Mouse (Mus musculus) bone marrow, adult 2 months (tissue): ENCODE data around the gene Glb1. TPM values are rescaled to one million over a fixed set of nuclear protein-coding genes. Genes with fewer than 3 reads are reported as not detected.

ENCODE experiments used
- H3K27ac ChIP-seq: fragments of 200-500 bp; 2 replicates; pipeline ENCODE4 v1.5.1; 2012; ENCODE audit warnings: low read depth, mild to moderate bottlenecking, control low read depth, inconsistent platforms, low read length; ENCODE audit not compliant: control insufficient read depth, poor library complexity, insufficient read depth
- H3K4me1 ChIP-seq: fragments of 200-500 bp; 2 replicates; pipeline ENCODE4 v1.6.1; 2011; ENCODE audit warnings: low read length; ENCODE audit not compliant: control insufficient read depth, insufficient read depth
- H3K4me3 ChIP-seq: fragments of 200-500 bp; replicated peaks from 2 replicates; pipeline ENCODE3; 2011; ENCODE audit warnings: mild to moderate bottlenecking, low read depth, low read length, control low read depth; ENCODE audit not compliant: control insufficient read depth
- CTCF ChIP-seq: fragments of 200-500 bp; IDR thresholded peaks from 2 replicates; pipeline ENCODE4 v1.5.1; 2011; ENCODE audit warnings: low read length, control low read depth; ENCODE audit not compliant: control insufficient read depth, insufficient read depth
- POLR2A ChIP-seq: fragments of 200-500 bp; IDR thresholded peaks from 2 replicates; pipeline ENCODE4 v1.6.1; 2011; ENCODE audit warnings: low read depth, mild to moderate bottlenecking, control low read depth, low read length, borderline replicate concordance; ENCODE audit not compliant: control insufficient read depth
- WGBS: fragments of 180-500 bp; shearing (Covaris S2); methylation state at CpG from one replicate; pipeline ENCODE4 v1.1.7; 2018; 5-methylcytosine and 5-hydroxymethylcytosine counted together
- polyA plus RNA-seq: library from polyadenylated mRNA; stranded (reverse); fragments of >200 nt; gene quantifications from 2 replicates; pipeline ENCODE4 v1.2.4, GENCODE M21; 2011; ENCODE audit warnings: low replicate concordance; ENCODE audit not compliant: missing spikeins, insufficient read depth, insufficient read length

The Glb1 gene
- polyA plus RNA-seq, 1 experiment: 11.0 TPM

GRCm38 (mm10) chr9:114522041-114522440 is 121.2 kb downstream of the Glb1 start:
- no peak overlapping the region for H3K27ac ChIP-seq
- TF ChIP-seq CTCF: no peak
- no peak for TF ChIP-seq POLR2A
- 39% methylated on average over 5 of the region's 5 CpGs for WGBS
- H3K4me1 ChIP-seq: no peaks in the 10 kb centered on the region
- no peak overlapping the region for H3K4me3 ChIP-seq

GRCm38 (mm10) chr9:114522501-114522900 is 121.6 kb downstream of the Glb1 start:
- Histone ChIP-seq H3K4me1 (no peaks in the 10 kb centered on the region), H3K4me3 (no peak overlapping the region), H3K27ac (no peak overlapping the region)
- 73% methylated on average over 9 of the region's 9 CpGs for WGBS
- TF ChIP-seq CTCF (no peak), POLR2A (no peak)

Other genes starting within 250 kb of the Glb1 start
- not detected in 2 replicates for gene Bcl2a1c, start 70.9 kb upstream of the Glb1 start, polyA plus RNA-seq
- gene Crtap, start 10.4 kb upstream of the Glb1 start, polyA plus RNA-seq: 9.0 and 11.5 TPM in 2 replicates
- gene Tmppe, start within 50 bp of the Glb1 start, polyA plus RNA-seq: 0.81 and 3.5 TPM in 2 replicates
- gene Ccr4, start 103.8 kb downstream of the Glb1 start, polyA plus RNA-seq: 1.2 TPM in 1 of 2 replicates, not detected in the other
- gene C130032M10Rik, start 114.6 kb downstream of the Glb1 start, polyA plus RNA-seq: not detected in 2 replicates
- gene Trim71, start 163.3 kb downstream of the Glb1 start, polyA plus RNA-seq: 0.23 and 4.1 TPM in 2 replicates
- gene Cnot10, start 239.1 kb downstream of the Glb1 start, polyA plus RNA-seq: 20.6 and 34.5 TPM in 2 replicates